Mouse (Mus musculus) forebrain, embryonic 12.5 days (tissue): ENCODE measurements at regions not wholly inside any gene's neighbourhood (a gene's known extent, or its start where the extent isn't known, plus 50 kb on each side); places are given as distances from the start of the nearest gene placed in this dataset.

Experiments used
- ATAC-seq: fragments of 200-750 bp; cut with Nextera tagmentation; 2 replicates; pipeline ENCODE4 v1.8.0; 2017; ENCODE audit warnings: moderate TSS enrichment; ENCODE audit not compliant: low FRiP score
- H3K27ac ChIP-seq: fragments of 300-500 bp; sonication (generic); 2 replicates; pipeline ENCODE4 v1.5.1; 2016; ENCODE audit warnings: mild to moderate bottlenecking
- H3K27me3 ChIP-seq: fragments of 300-500 bp; sonication (generic); 2 replicates; pipeline ENCODE4 v1.6.1; 2016; ENCODE audit warnings: mild to moderate bottlenecking
- H3K36me3 ChIP-seq: fragments of 300-500 bp; sonication (generic); replicated peaks from 2 replicates; pipeline ENCODE4 v1.6.1; 2016; ENCODE audit warnings: mild to moderate bottlenecking
- H3K4me1 ChIP-seq: fragments of 300-500 bp; sonication (generic); 2 replicates; pipeline ENCODE4 v1.6.1; 2016
- H3K4me2 ChIP-seq: fragments of 300-500 bp; sonication (generic); 2 replicates; pipeline ENCODE4 v1.6.1; 2016; ENCODE audit warnings: mild to moderate bottlenecking, moderate library complexity
- H3K4me3 ChIP-seq: fragments of 300-500 bp; sonication (generic); replicated peaks from 2 replicates; pipeline ENCODE4 v1.5.1; 2016; ENCODE audit warnings: mild to moderate bottlenecking
- H3K9ac ChIP-seq: fragments of 300-500 bp; sonication (generic); 2 replicates; pipeline ENCODE4 v1.6.1; 2016; ENCODE audit warnings: mild to moderate bottlenecking
- H3K9me3 ChIP-seq: fragments of 300-500 bp; sonication (generic); 2 replicates; pipeline ENCODE4 v1.6.1; 2016
- WGBS: fragments of 180-500 bp; shearing (Covaris S2); methylation state at CpG from one replicate; pipeline ENCODE4 v1.1.7; 2016; 5-methylcytosine and 5-hydroxymethylcytosine counted together

- ATAC-seq, result no peak
- H3K27me3 ChIP-seq, result no peaks in the 10 kb centered on the region
- 40% methylated on average over 4 of the region's 4 CpGs for WGBS
- no peak overlapping the region for H3K27ac ChIP-seq
- H3K9ac ChIP-seq, result no peak overlapping the region
- no peaks in the 10 kb centered on the region for H3K9me3 ChIP-seq
- H3K4me2 ChIP-seq, result no peak overlapping the region
- no peak overlapping the region for H3K4me3 ChIP-seq
- H3K36me3 ChIP-seq, result no peaks in the 10 kb centered on the region
- H3K4me1 ChIP-seq, result no peaks in the 10 kb centered on the region
Measured at GRCm38 (mm10) chr16:75291194-75291593, 294.7 kb downstream of the Lipi start.

- ATAC-seq, result no peak
- no peak overlapping the region for H3K4me2 ChIP-seq
- 94% methylated on average over 1 of the region's 1 CpGs for WGBS
- no peaks in the 10 kb centered on the region for H3K27me3 ChIP-seq
- no peaks in the 10 kb centered on the region for H3K4me1 ChIP-seq
- H3K9me3 ChIP-seq, result no peaks in the 10 kb centered on the region
- no peak overlapping the region for H3K4me3 ChIP-seq
- no peaks in the 10 kb centered on the region for H3K36me3 ChIP-seq
- no peak overlapping the region for H3K9ac ChIP-seq
- no peak overlapping the region for H3K27ac ChIP-seq
Measured at GRCm38 (mm10) chr16:75287150-75287549, 298.7 kb downstream of the Lipi start.

GRCm38 (mm10) chr16:75285811-75286210 is 300.1 kb downstream of the Lipi start:
- no peaks in the 10 kb centered on the region for H3K9me3 ChIP-seq
- H3K4me1 ChIP-seq, result no peaks in the 10 kb centered on the region
- WGBS, result 92% methylated on average over 2 of the region's 2 CpGs
- no peaks in the 10 kb centered on the region for H3K36me3 ChIP-seq
- no peak overlapping the region for H3K4me3 ChIP-seq
- no peak overlapping the region for H3K4me2 ChIP-seq
- no peak overlapping the region for H3K27ac ChIP-seq
- ATAC-seq, result no peak
- no peaks in the 10 kb centered on the region for H3K27me3 ChIP-seq
- H3K9ac ChIP-seq, result no peak overlapping the region

GRCm38 (mm10) chr16:75263903-75264302 is 322.0 kb downstream of the Lipi start:
- no peak overlapping the region for H3K4me2 ChIP-seq
- no peak for ATAC-seq
- no peaks in the 10 kb centered on the region for H3K36me3 ChIP-seq
- H3K9me3 ChIP-seq, result no peaks in the 10 kb centered on the region
- H3K9ac ChIP-seq, result no peak overlapping the region
- no peaks in the 10 kb centered on the region for H3K27me3 ChIP-seq
- H3K4me1 ChIP-seq, result no peaks in the 10 kb centered on the region
- no peak overlapping the region for H3K27ac ChIP-seq
- 84% methylated on average over 6 of the region's 6 CpGs for WGBS
- no peak overlapping the region for H3K4me3 ChIP-seq

- Histone ChIP-seq H3K27ac (no peak overlapping the region), H3K9me3 (no peaks in the 10 kb centered on the region), H3K36me3 (no peaks in the 10 kb centered on the region), H3K4me2 (no peak overlapping the region), H3K27me3 (no peaks in the 10 kb centered on the region), H3K9ac (no peak overlapping the region), H3K4me1 (no peaks in the 10 kb centered on the region), H3K4me3 (no peak overlapping the region)
- no peak for ATAC-seq
- 97% methylated on average over 1 of the region's 1 CpGs for WGBS
Measured at GRCm38 (mm10) chr16:75254981-75255380, 330.9 kb downstream of the Lipi start.

GRCm38 (mm10) chr16:75249170-75249569 is 336.7 kb downstream of the Lipi start:
- WGBS, result 5% methylated on average over 5 of the region's 5 CpGs
- H3K9me3 ChIP-seq, result no peaks in the 10 kb centered on the region
- H3K27ac ChIP-seq, result no peak overlapping the region

GRCm38 (mm10) chr16:75240383-75240782 is 345.5 kb downstream of the Lipi start:
- Histone ChIP-seq H3K27me3 (no peaks in the 10 kb centered on the region), H3K36me3 (no peaks in the 10 kb centered on the region), H3K4me2 (no peak overlapping the region), H3K27ac (no peak overlapping the region), H3K4me1 (no peaks in the 10 kb centered on the region), H3K9ac (no peak overlapping the region), H3K4me3 (no peak overlapping the region), H3K9me3 (no peaks in the 10 kb centered on the region)
- no peak for ATAC-seq
- 84% methylated on average over 2 of the region's 2 CpGs for WGBS

More at GRCm38 (mm10) chr16:75249170-75249569, 336.7 kb downstream of the Lipi start:
- Histone ChIP-seq H3K27me3 (no peaks in the 10 kb centered on the region), H3K4me2 (no peak overlapping the region), H3K4me3 (no peak overlapping the region), H3K36me3 (no peaks in the 10 kb centered on the region), H3K9ac (no peak overlapping the region), H3K4me1 (no peaks in the 10 kb centered on the region)
- no peak for ATAC-seq

GRCm38 (mm10) chr16:75232133-75232532 is 353.7 kb downstream of the Lipi start:
- Histone ChIP-seq H3K27me3 (no peaks in the 10 kb centered on the region), H3K4me1 (no peaks in the 10 kb centered on the region), H3K9ac (no peak overlapping the region), H3K9me3 (no peaks in the 10 kb centered on the region), H3K36me3 (no peaks in the 10 kb centered on the region), H3K4me2 (no peak overlapping the region), H3K4me3 (no peak overlapping the region), H3K27ac (no peak overlapping the region)
- 88% methylated on average over 1 of the region's 1 CpGs for WGBS
- no peak for ATAC-seq

- no peaks in the 10 kb centered on the region for H3K9me3 ChIP-seq
- no peaks in the 10 kb centered on the region for H3K27me3 ChIP-seq
- WGBS, result 68% methylated on average over 2 of the region's 2 CpGs
- no peak overlapping the region for H3K4me2 ChIP-seq
- H3K4me3 ChIP-seq, result no peak overlapping the region
- no peak for ATAC-seq
- H3K4me1 ChIP-seq, result no peaks in the 10 kb centered on the region
- no peak overlapping the region for H3K9ac ChIP-seq
- H3K27ac ChIP-seq, result no peak overlapping the region
- no peaks in the 10 kb centered on the region for H3K36me3 ChIP-seq
Measured at GRCm38 (mm10) chr16:75193404-75193803, 392.5 kb downstream of the Lipi start.

- H3K27me3 ChIP-seq, result no peaks in the 10 kb centered on the region
- H3K9me3 ChIP-seq, result no peaks in the 10 kb centered on the region
- no peak overlapping the region for H3K4me2 ChIP-seq
- no peak overlapping the region for H3K4me3 ChIP-seq
- H3K4me1 ChIP-seq, result no peaks in the 10 kb centered on the region
- no peak overlapping the region for H3K9ac ChIP-seq
- no peaks in the 10 kb centered on the region for H3K36me3 ChIP-seq
- no peak overlapping the region for H3K27ac ChIP-seq
- ATAC-seq, result no peak
- 96% methylated on average over 6 of the region's 6 CpGs for WGBS
Measured at GRCm38 (mm10) chr16:75190316-75190715, 395.5 kb downstream of the Lipi start.

GRCm38 (mm10) chr16:75166040-75166439 is 419.8 kb downstream of the Lipi start:
- H3K27me3 ChIP-seq, result no peaks in the 10 kb centered on the region
- 85% methylated on average over 1 of the region's 1 CpGs for WGBS
- H3K4me3 ChIP-seq, result no peak overlapping the region
- H3K9ac ChIP-seq, result no peak overlapping the region
- H3K27ac ChIP-seq, result no peak overlapping the region
- H3K36me3 ChIP-seq, result no peaks in the 10 kb centered on the region
- H3K9me3 ChIP-seq, result no peaks in the 10 kb centered on the region
- H3K4me1 ChIP-seq, result no peaks in the 10 kb centered on the region
- no peak overlapping the region for H3K4me2 ChIP-seq
- ATAC-seq, result no peak

- no peak overlapping the region for H3K4me2 ChIP-seq
- no peak overlapping the region for H3K9ac ChIP-seq
- H3K4me3 ChIP-seq, result no peak overlapping the region
- H3K4me1 ChIP-seq, result no peaks in the 10 kb centered on the region
- no peak for ATAC-seq
- H3K27ac ChIP-seq, result no peak overlapping the region
- H3K27me3 ChIP-seq, result no peaks in the 10 kb centered on the region
- H3K36me3 ChIP-seq, result no peaks in the 10 kb centered on the region
- 88% methylated on average over 6 of the region's 6 CpGs for WGBS
- H3K9me3 ChIP-seq, result no peaks in the 10 kb centered on the region
Measured at GRCm38 (mm10) chr16:75164969-75165726, 420.7 kb downstream of the Lipi start.

GRCm38 (mm10) chr16:75159740-75160139 is 426.1 kb downstream of the Lipi start:
- H3K4me3 ChIP-seq, result no peak overlapping the region

More at GRCm38 (mm10) chr16:75159740-75160139, 426.1 kb downstream of the Lipi start:
- H3K27me3 ChIP-seq, result no peaks in the 10 kb centered on the region
- no peak for ATAC-seq
- H3K36me3 ChIP-seq, result no peaks in the 10 kb centered on the region
- WGBS, result 97% methylated on average over 2 of the region's 2 CpGs
- H3K9me3 ChIP-seq, result no peaks in the 10 kb centered on the region
- H3K4me1 ChIP-seq, result no peaks in the 10 kb centered on the region
- no peak overlapping the region for H3K9ac ChIP-seq
- H3K4me2 ChIP-seq, result no peak overlapping the region
- H3K27ac ChIP-seq, result no peak overlapping the region
